Mouse (Mus musculus) G1E (cell line): Measurements from ENCODE around the gene Pam.

Experiments
- CTCF ChIP-seq: IDR thresholded peaks from 2 replicates; pipeline ENCODE4 v1.5.1; 2012; ENCODE audit warnings: low read depth, low read length, inconsistent platforms, mixed read lengths
- GATA1 ChIP-seq: IDR thresholded peaks from 2 replicates; pipeline ENCODE4 v1.6.1; 2012; ENCODE audit warnings: borderline replicate concordance, low read length, inconsistent platforms, mixed read lengths
- POLR2AphosphoS5 ChIP-seq: IDR thresholded peaks from 2 replicates; pipeline ENCODE4 v1.6.1; 2012; ENCODE audit warnings: low read depth, low read length, inconsistent platforms; ENCODE audit not compliant: insufficient replicate concordance

DNA sequence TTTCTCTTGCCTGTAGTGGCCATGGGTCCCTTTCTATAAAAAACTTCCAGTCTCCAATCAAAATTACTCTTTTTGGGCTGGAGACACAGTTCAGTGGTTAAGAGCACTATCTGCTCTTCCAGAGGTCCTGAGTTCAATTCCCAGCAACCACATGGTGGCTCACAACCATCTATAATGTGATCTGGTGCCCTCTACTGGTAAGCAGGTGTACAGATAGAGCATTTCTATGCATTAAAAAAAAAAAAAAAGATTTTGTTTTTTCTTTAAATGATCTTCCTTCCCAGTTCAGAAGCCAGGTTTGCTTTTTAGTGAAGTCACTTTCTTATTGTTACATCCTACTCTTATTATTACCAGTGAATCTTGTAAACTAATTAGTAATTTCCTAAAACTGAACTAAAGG is 218.4 kb downstream of the Pam start:
- no peak for TF ChIP-seq CTCF
- TF ChIP-seq POLR2AphosphoS5 = no peak
- no peak for TF ChIP-seq GATA1
